Mouse (Mus musculus) hindbrain, postnatal 0 days (tissue): Measurements from ENCODE around the gene Hras. TPM values are rescaled to one million over a fixed set of nuclear protein-coding genes. Genes with fewer than 3 reads are reported as not detected.

ENCODE experiments used
- ATAC-seq: fragments of 200-750 bp; cut with Nextera tagmentation; 2 replicates; pipeline ENCODE4 v1.8.0; 2017; ENCODE audit warnings: mild to moderate bottlenecking, moderate TSS enrichment, moderate library complexity
- DNase-seq: peaks from one replicate; pipeline ENCODE4 v3.0.0-alpha.2; 2015; ENCODE audit warnings: low spot score
- H3K27ac ChIP-seq: fragments of 300-500 bp; sonication (generic); 2 replicates; pipeline ENCODE4 v1.5.1; 2014; ENCODE audit warnings: mild to moderate bottlenecking
- H3K27me3 ChIP-seq: fragments of 300-500 bp; sonication (generic); 2 replicates; pipeline ENCODE4 v1.6.1; 2014; ENCODE audit warnings: low read length, mixed read lengths; ENCODE audit not compliant: insufficient read depth
- H3K36me3 ChIP-seq: fragments of 300-500 bp; sonication (generic); 2 replicates; pipeline ENCODE4 v1.6.1; 2014; ENCODE audit warnings: low read length, mixed read lengths; ENCODE audit not compliant: insufficient read depth
- H3K4me1 ChIP-seq: fragments of 300-500 bp; sonication (generic); 2 replicates; pipeline ENCODE4 v1.6.1; 2014; ENCODE audit warnings: antibody characterized with exemption, low read length, mixed read lengths; ENCODE audit not compliant: insufficient read depth
- H3K4me2 ChIP-seq: fragments of 300-500 bp; sonication (generic); 2 replicates; pipeline ENCODE4 v1.6.1; 2014; ENCODE audit warnings: low read depth, mild to moderate bottlenecking, low read length, moderate library complexity, mixed read lengths
- H3K4me3 ChIP-seq: fragments of 300-500 bp; sonication (generic); 2 replicates; pipeline ENCODE4 v1.5.1; 2014; ENCODE audit warnings: low read length
- H3K9ac ChIP-seq: fragments of 300-500 bp; sonication (generic); replicated peaks from 2 replicates; pipeline ENCODE4 v1.6.1; 2014; ENCODE audit warnings: mild to moderate bottlenecking, low read length, moderate library complexity, mixed read lengths
- H3K9me3 ChIP-seq: fragments of 300-500 bp; sonication (generic); 2 replicates; pipeline ENCODE4 v1.6.1; 2016; ENCODE audit warnings: low read length, mixed read lengths
- CTCF ChIP-seq: IDR thresholded peaks from 2 replicates; pipeline ENCODE4 v1.5.1; 2016; ENCODE audit warnings: antibody characterized with exemption, control low read depth, low read depth
- WGBS: fragments of 180-500 bp; shearing (Covaris S2); extraction: QIAGEN DNeasy Blood & Tissue Kit; methylation state at CpG from one replicate; pipeline ENCODE4 v1.1.7; 2014; 5-methylcytosine and 5-hydroxymethylcytosine counted together
- polyA plus RNA-seq: library from polyadenylated mRNA; unstranded; fragments of >200 nt; fragmentation: Nextera tagmentation; extraction: Ambion mirVana; gene quantifications from 2 replicates; pipeline ENCODE4 v1.2.1, GENCODE M21; 2015
- total RNA-seq: library from RNA; depleted of rRNA; stranded (reverse); fragments of >200 nt; gene quantifications from 2 replicates; pipeline ENCODE4 v1.2.3, GENCODE M21; 2014; rRNA removed

Gene Hras
- total RNA-seq, result 115 and 120 TPM in 2 replicates
- polyA plus RNA-seq, result 189 and 204 TPM in 2 replicates

GRCm38 (mm10) chr7:141193948-141194347 is at the start of gene Hras, which contains the start of gene Lrrc56:
TSS of gene Hras (minus strand) at chr7:141194005.
TSS of gene Lrrc56 (plus strand) at chr7:141194157.
- H3K27ac ChIP-seq, result peak within 1 kb of the TSS; percentile 79

GRCm38 (mm10) chr7:141231551-141231950 is 37.7 kb upstream of the Hras start:
- H3K27ac ChIP-seq, result no peak overlapping the region
- H3K36me3 ChIP-seq, result peaks cover 33% of the 10 kb centered on the region
- ATAC-seq (no peak), DNase-seq (no peak)
- no peaks in the 10 kb centered on the region for H3K9me3 ChIP-seq
- no peak overlapping the region for H3K4me2 ChIP-seq
- no peak for TF ChIP-seq CTCF
- peaks cover 9% of the 10 kb centered on the region for H3K4me1 ChIP-seq
- no peak overlapping the region for H3K4me3 ChIP-seq
- H3K9ac ChIP-seq, result no peak overlapping the region
- no peaks in the 10 kb centered on the region for H3K27me3 ChIP-seq
- WGBS, result 93% methylated on average over 10 of the region's 10 CpGs

More at GRCm38 (mm10) chr7:141193948-141194347, at the start of gene Hras, which contains the start of gene Lrrc56:
- Histone ChIP-seq H3K36me3 (peaks cover 17% of the 10 kb centered on the region), H3K4me3 (peak within 1 kb of the TSS; percentile 73), H3K9ac (peak within 1 kb of the TSS; percentile 90), H3K4me1 (peaks cover 10% of the 10 kb centered on the region), H3K27me3 (no peaks in the 10 kb centered on the region), H3K4me2 (peak within 1 kb of the TSS; percentile 90), H3K9me3 (no peaks in the 10 kb centered on the region)
- ATAC-seq (peak; percentile 95), DNase-seq (peak; percentile 98)
- WGBS, result under 1% methylated on average over 30 of the region's 39 CpGs
- TF ChIP-seq CTCF, result no peak

GRCm38 (mm10) chr7:141231111-141231510 is 37.3 kb upstream of the Hras start:
- peaks cover 32% of the 10 kb centered on the region for H3K36me3 ChIP-seq
- H3K27me3 ChIP-seq, result no peaks in the 10 kb centered on the region
- no peak overlapping the region for H3K4me2 ChIP-seq
- TF ChIP-seq CTCF, result no peak
- H3K27ac ChIP-seq, result no peak overlapping the region
- DNase-seq, result no peak
- no peak overlapping the region for H3K9ac ChIP-seq
- no peak overlapping the region for H3K4me3 ChIP-seq
- H3K4me1 ChIP-seq, result peaks cover 9% of the 10 kb centered on the region
- WGBS, result 79% methylated on average over 3 of the region's 3 CpGs
- H3K9me3 ChIP-seq, result no peaks in the 10 kb centered on the region
- no peak for ATAC-seq

- 96% methylated on average over 4 of the region's 4 CpGs for WGBS
- ATAC-seq (no peak), DNase-seq (no peak)
- H3K4me2 ChIP-seq, result no peak overlapping the region; the same call in 1 of the 2 replicates
- H3K36me3 ChIP-seq, result peaks cover 29% of the 10 kb centered on the region
- H3K4me1 ChIP-seq, result peaks cover 9% of the 10 kb centered on the region
- H3K27me3 ChIP-seq, result no peaks in the 10 kb centered on the region
- no peak for TF ChIP-seq CTCF
- no peak overlapping the region for H3K4me3 ChIP-seq
- H3K9me3 ChIP-seq, result no peaks in the 10 kb centered on the region
- no peak overlapping the region for H3K27ac ChIP-seq
- H3K9ac ChIP-seq, result no peak overlapping the region
These were observed 36.8 kb upstream of the Hras start for GRCm38 (mm10) chr7:141230570-141230969.

GRCm38 (mm10) chr7:141229702-141230101 is 35.9 kb upstream of the Hras start:
- Histone ChIP-seq H3K27ac (no peak overlapping the region), H3K36me3 (peaks cover 23% of the 10 kb centered on the region), H3K9me3 (no peaks in the 10 kb centered on the region), H3K4me3 (peak overlapping the region; percentile 94), H3K4me1 (peaks cover 9% of the 10 kb centered on the region), H3K4me2 (peak overlapping the region; percentile 67), H3K27me3 (no peaks in the 10 kb centered on the region), H3K9ac (peak overlapping the region; percentile 91; the same call in 1 of the 2 replicates)
- WGBS, result 59% methylated on average over 6 of the region's 6 CpGs
- DNase-seq (no peak), ATAC-seq (no peak)
- no peak for TF ChIP-seq CTCF

GRCm38 (mm10) chr7:141228279-141229067 is 34.7 kb upstream of the Hras start, which contains the start of gene Phrf1:
TSS of gene Phrf1 (plus strand) at chr7:141228784.
- H3K9me3 ChIP-seq, result no peaks in the 10 kb centered on the region
- peak within 1 kb of the TSS; percentile 97 for H3K27ac ChIP-seq
- DNase-seq (peak; percentile 94), ATAC-seq (peak; percentile 95)
- H3K9ac ChIP-seq, result peak within 1 kb of the TSS; percentile 91
- peaks cover 20% of the 10 kb centered on the region for H3K36me3 ChIP-seq
- H3K4me2 ChIP-seq, result peak within 1 kb of the TSS; percentile 67
- H3K4me1 ChIP-seq, result peaks cover 9% of the 10 kb centered on the region
- TF ChIP-seq CTCF, result peak; percentile 99
- peak within 1 kb of the TSS; percentile 94 for H3K4me3 ChIP-seq
- H3K27me3 ChIP-seq, result no peaks in the 10 kb centered on the region
- under 1% methylated on average over 71 of the region's 76 CpGs for WGBS
